Mouse (Mus musculus): ENCODE results near the gene Flna. TPM values are rescaled to one million over a fixed set of nuclear protein-coding genes. Genes with fewer than 3 reads are reported as not detected.

The Flna gene
- total RNA-seq, 2 experiments from 2014 or later: 32.3 to 48.3 TPM

DNA sequence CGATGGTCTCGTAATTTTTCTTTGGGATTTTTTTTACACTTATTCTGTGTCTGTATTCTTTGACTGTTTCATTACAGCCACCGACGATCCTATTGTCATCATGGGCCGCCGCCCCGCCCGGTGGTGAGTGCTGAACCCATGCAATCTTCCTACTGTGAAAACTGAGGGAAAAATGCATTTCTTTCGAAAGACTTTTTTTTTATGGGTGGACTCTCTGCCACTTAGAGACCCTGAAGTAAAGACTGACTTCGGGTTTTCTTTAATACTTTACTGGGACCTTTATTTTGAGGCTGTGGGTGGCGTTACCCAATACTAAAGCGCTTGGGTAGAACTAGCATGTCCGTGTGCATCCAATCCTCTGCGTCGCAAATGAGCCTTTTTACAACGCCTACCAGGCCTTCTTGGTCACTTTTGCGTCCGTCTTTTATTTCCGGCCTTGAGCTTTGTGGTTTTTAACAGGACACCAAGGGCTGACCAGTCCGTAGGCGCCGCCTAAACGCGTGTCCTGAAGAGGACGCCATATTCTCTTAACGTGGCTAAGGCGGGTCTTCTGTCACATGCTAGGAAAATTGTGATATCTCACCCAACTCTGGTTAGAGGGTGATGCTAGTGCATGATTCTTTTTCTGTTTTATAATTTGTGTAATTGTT is 21.4 kb upstream of the Flna start:
- Histone ChIP-seq H3K4me3 (peak overlapping the region; percentile 79), H3K27ac (peak overlapping the region; percentile 88)
- TF ChIP-seq CTCF (IDR thresholded peaks at IDR 0.05): no peak
- intact Hi-C loops (cut with DNase I): loop anchor here (5.0 kb wide), 1 partner anchor 41 kb away; the partner anchor contains the start of gene Fam50a
- DNase-seq: peak; percentile 57

DNA sequence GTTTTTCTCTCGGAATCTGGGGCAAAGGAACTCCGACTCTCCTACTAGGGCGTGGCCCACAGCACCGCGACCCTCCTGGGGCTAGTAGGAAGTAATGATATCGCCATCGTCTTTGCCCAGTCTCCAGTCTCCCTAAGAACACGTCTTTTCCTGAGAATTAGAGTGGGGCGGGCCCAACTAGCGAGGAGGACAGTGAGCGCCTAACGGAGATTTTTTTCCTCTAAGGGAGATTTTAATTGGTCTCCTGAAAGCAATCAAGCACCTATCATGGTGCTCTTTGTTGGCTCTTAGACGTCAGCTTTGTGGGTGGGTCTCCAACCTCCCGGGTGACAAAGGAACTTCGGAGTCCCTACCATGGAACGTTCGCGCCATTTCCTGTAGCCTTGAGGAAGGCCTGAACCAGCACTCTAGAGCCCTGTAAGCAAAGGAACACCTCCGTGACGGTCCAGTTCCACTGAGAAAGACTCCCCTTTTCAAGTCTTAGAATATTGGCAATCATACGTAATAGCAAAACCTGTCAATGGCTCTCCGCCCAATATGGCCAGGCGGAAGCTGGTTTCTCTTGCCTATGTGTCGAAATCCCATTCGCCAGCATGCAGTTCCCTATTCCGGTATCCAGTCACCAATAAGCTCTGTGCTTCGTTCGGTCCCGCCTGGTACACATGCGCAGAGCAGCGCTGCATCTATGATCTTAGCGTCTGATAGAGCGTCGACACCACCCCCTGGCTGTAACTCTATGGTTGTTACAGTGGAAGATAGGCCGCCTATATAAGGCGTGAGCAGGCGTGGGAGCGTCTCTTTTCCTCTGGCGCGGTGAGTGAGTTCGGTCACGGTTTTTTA is 20.7 kb upstream of the Flna start, which contains the start of gene Rpl10:
TSS of gene Rpl10 (plus strand) at position 751 of the 840 bp plus-strand sequence.
- peak; percentile 42 for TF ChIP-seq CTCF (IDR thresholded peaks at IDR 0.05)
- H3K4me3 ChIP-seq: peak within 1 kb of the TSS; percentile 79
- peak within 1 kb of the TSS; percentile 99 for H3K27ac ChIP-seq
- intact Hi-C loops (cut with DNase I): loop anchor here (5.0 kb wide), 1 partner anchor 42 kb away; the partner anchor contains the start of gene Fam50a
- peak; percentile 94 for DNase-seq

- intact Hi-C loops (cut with DNase I): loop anchor here (5.0 kb wide), 1 partner anchor 43 kb away; the partner anchor contains the start of gene Fam50a
- peak overlapping the region; percentile 73 for H3K4me3 ChIP-seq
- TF ChIP-seq CTCF (IDR thresholded peaks at IDR 0.05): no peak
- peak overlapping the region; percentile 99 for H3K27ac ChIP-seq
- no peak for DNase-seq
Measured at GRCm38 (mm10) chrX:74269736-74270061, 20.1 kb upstream of the Flna start.

DNA sequence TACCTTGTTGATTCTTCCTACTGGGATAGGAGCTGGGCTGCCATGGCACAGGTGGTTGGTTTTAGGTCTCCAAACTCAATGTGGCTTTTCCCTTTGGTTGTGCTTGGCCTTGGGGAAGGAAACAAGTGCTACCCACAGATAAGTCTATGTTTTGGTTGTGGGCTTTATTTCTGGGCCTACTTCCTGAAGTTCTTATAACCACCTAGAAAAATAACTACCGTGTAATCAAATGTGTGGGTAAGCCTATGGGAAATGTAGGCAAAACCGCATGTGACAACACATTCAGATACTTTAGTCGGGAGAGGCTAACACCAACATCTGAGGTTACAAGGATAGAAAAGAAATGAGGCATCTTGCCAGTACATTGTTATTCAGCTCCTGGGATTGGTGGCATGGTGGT is 8.1 kb upstream of the Flna start:
- DNase-seq: no peak
- no peak for TF ChIP-seq CTCF (IDR thresholded peaks at IDR 0.05)
- intact Hi-C loops (cut with DNase I): no loop called here
- H3K4me3 ChIP-seq: no peak overlapping the region
- no peak overlapping the region for H3K27ac ChIP-seq

- TF ChIP-seq CTCF (IDR thresholded peaks at IDR 0.05): no peak
- H3K4me3 ChIP-seq: peak overlapping the region; percentile 87
- intact Hi-C loops (cut with DNase I): no loop called here
- H3K27ac ChIP-seq: peak overlapping the region; percentile 97
- DNase-seq: no peak
Measured at GRCm38 (mm10) chrX:74254888-74255565, 5.4 kb upstream of the Flna start.

DNA sequence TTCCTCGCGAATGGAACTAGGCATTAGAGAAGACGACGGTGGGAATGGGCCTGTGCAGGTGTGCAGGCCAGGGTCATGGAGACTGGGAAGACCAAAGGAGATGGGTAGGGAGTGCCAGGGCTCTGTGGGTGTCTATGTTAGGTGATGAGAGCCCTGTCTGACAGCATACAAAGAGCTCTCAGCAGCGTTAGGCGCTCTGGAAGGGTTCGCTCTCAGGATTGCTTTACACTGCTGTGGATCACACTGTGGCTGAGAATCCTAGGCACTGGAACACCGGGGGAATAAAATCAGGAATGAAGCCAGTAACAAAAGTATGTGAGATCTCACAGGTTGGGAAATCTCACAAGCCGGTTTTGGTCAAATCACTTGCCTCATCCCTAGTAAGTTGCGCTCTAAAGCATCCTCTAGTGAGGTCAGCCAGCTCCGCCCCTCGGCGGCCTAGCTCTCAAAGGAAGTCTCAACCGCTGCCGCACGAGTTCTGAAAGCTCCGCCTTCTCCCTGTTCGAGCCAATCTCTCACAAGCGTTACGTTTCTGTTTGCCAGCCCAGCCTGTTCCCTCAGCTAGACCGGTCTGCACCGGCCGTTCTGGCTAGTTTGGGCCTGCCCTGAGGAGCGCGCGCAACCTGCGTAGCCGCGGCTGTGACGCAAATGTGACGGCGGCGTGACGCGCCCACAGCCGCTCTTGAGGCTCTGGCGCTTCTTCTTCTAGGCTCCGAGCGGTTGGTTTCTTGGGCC is 4.7 kb upstream of the Flna start, which contains the start of gene Emd:
TSS of gene Emd (plus strand) at position 535 of the 735 bp plus-strand sequence.
- Histone ChIP-seq H3K4me3 (peak within 1 kb of the TSS; percentile 87), H3K27ac (peak within 1 kb of the TSS; percentile 97)
- DNase-seq: peak; percentile 91
- TF ChIP-seq CTCF (IDR thresholded peaks at IDR 0.05): no peak
- intact Hi-C loops (cut with DNase I): no loop called here

- peak overlapping the region; percentile 73 for H3K4me3 ChIP-seq
- peak; percentile 72 for TF ChIP-seq CTCF (IDR thresholded peaks at IDR 0.05)
- H3K27ac ChIP-seq: peak overlapping the region; percentile 78
- intact Hi-C loops (cut with DNase I): loop anchor here (1.0 to 10.0 kb wide), 7 partner anchors 131 to 454 kb away; partner anchors contain the start of genes Fam3a, G6pdx, Hcfc1 and Ikbkg
- peak; percentile 68 for DNase-seq
Measured at GRCm38 (mm10) chrX:74248651-74249050, 969 bp downstream of the Flna start.

DNA sequence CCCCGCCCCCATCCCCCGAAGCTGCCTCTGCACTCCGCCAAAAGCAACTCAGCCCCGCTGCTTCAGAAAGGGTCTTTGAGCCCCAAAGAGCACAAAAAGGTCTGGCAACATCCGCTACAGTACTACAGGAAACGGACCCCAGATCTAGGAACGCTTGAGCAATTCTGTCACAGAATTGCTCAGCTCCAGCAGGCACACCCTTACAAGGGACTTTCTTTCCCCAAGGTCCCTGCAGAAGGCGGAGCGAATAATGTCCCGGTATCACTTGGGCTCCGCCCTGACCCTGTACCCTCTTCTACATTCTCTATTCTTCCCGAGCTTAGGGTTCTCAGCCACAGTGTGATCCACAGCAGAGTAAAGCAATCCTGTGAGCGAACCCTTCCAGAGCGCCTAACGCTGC is 2.9 kb downstream of the Flna start:
- peak overlapping the region; percentile 90 for H3K27ac ChIP-seq
- peak; percentile 41 for DNase-seq
- peak overlapping the region; percentile 81 for H3K4me3 ChIP-seq
- intact Hi-C loops (cut with DNase I): loop anchor here (5.0 to 10.0 kb wide), 6 partner anchors 129 to 452 kb away; partner anchors contain the start of genes Fam3a, G6pdx, Hcfc1 and Ikbkg
- TF ChIP-seq CTCF (IDR thresholded peaks at IDR 0.05): no peak

- peak overlapping the region; percentile 81 for H3K4me3 ChIP-seq
- peak overlapping the region; percentile 90 for H3K27ac ChIP-seq
- peak; percentile 90 for DNase-seq
- TF ChIP-seq CTCF (IDR thresholded peaks at IDR 0.05): peak; percentile 25; the same call in 1 of the 2 replicates
- intact Hi-C loops (cut with DNase I): loop anchor here (5.0 to 10.0 kb wide), 6 partner anchors 129 to 451 kb away; partner anchors contain the start of genes Fam3a, G6pdx, Hcfc1 and Ikbkg
Measured at GRCm38 (mm10) chrX:74246213-74246681, 3.4 kb downstream of the Flna start.

- intact Hi-C loops (cut with DNase I): loop anchor here (5.0 to 10.0 kb wide), 6 partner anchors 128 to 451 kb away; partner anchors contain the start of genes Fam3a, G6pdx, Hcfc1 and Ikbkg
Measured at GRCm38 (mm10) chrX:74245687-74246086, 3.9 kb downstream of the Flna start.

GRCm38 (mm10) chrX:74245107-74245506 is 4.5 kb downstream of the Flna start:
- DNase-seq: no peak
- intact Hi-C loops (cut with DNase I): loop anchor here (5.0 to 10.0 kb wide), 6 partner anchors 128 to 450 kb away; partner anchors contain the start of genes Fam3a, G6pdx, Hcfc1 and Ikbkg
- TF ChIP-seq CTCF (IDR thresholded peaks at IDR 0.05): no peak
- H3K4me3 ChIP-seq: peak overlapping the region; percentile 81
- peak overlapping the region; percentile 90 for H3K27ac ChIP-seq

More at GRCm38 (mm10) chrX:74245687-74246086, 3.9 kb downstream of the Flna start:
- Histone ChIP-seq H3K27ac (peak overlapping the region; percentile 90), H3K4me3 (peak overlapping the region; percentile 81)
- DNase-seq: peak; percentile 88
- no peak for TF ChIP-seq CTCF (IDR thresholded peaks at IDR 0.05)
